Mouse (Mus musculus) spleen, adult 18-20 months (tissue): ENCODE data around the gene Mplkip.

Experiments
- DNase-seq, 2 experiments: peaks; one replicate each; pipeline ENCODE4 v3.0.0; 2022; ENCODE audit warnings: mixed read lengths in 2 of 2

Gene Mplkip

GRCm38 (mm10) chr13:17694911-17695699 lies at the start of gene Mplkip, which contains the start of gene Sugct:
Gene Mplkip, plus strand, starts transcription at chr13:17695192.
Gene Sugct, minus strand, starts transcription at chr13:17695553.
- peak; percentile 100 for DNase-seq

- DNase-seq = no peak
These were observed 27.6 kb upstream of the Mplkip start for GRCm38 (mm10) chr13:17667380-17667779.

- DNase-seq = no peak
These were observed 23.9 kb upstream of the Mplkip start for GRCm38 (mm10) chr13:17671122-17671521.

- DNase-seq = no peak
These were observed 5.5 kb upstream of the Mplkip start for GRCm38 (mm10) chr13:17689461-17689860.

GRCm38 (mm10) chr13:17690686-17691085 lies 4.3 kb upstream of the Mplkip start:
- no peak for DNase-seq

- DNase-seq = no peak
These were observed 3.6 kb upstream of the Mplkip start for GRCm38 (mm10) chr13:17691436-17691835.

- DNase-seq = no peak
These were observed 1.2 kb upstream of the Mplkip start for GRCm38 (mm10) chr13:17693816-17694215.

- no peak for DNase-seq
These were observed 578 bp upstream of the Mplkip start for GRCm38 (mm10) chr13:17694414-17694813.

- no peak for DNase-seq
These were observed 1.0 kb downstream of the Mplkip start for GRCm38 (mm10) chr13:17695898-17696580.

- no peak for DNase-seq
These were observed 5.2 kb downstream of the Mplkip start for GRCm38 (mm10) chr13:17700090-17700715.

- DNase-seq = no peak
These were observed 6.3 kb downstream of the Mplkip start for GRCm38 (mm10) chr13:17701322-17701721.

GRCm38 (mm10) chr13:17702311-17702710 lies 7.3 kb downstream of the Mplkip start:
- DNase-seq = no peak

GRCm38 (mm10) chr13:17705188-17705826 lies 10.3 kb downstream of the Mplkip start:
- no peak for DNase-seq

- no peak for DNase-seq
These were observed 13.9 kb downstream of the Mplkip start for GRCm38 (mm10) chr13:17708784-17709311.

- no peak for DNase-seq
These were observed 22.4 kb downstream of the Mplkip start for GRCm38 (mm10) chr13:17717357-17717756.

- no peak for DNase-seq
These were observed 32.9 kb downstream of the Mplkip start for GRCm38 (mm10) chr13:17727922-17728321.

- DNase-seq = no peak
These were observed 33.8 kb downstream of the Mplkip start for GRCm38 (mm10) chr13:17728798-17729197.
